Mouse (Mus musculus): ENCODE results near the gene Dnah11.

Gene Dnah11

DNA sequence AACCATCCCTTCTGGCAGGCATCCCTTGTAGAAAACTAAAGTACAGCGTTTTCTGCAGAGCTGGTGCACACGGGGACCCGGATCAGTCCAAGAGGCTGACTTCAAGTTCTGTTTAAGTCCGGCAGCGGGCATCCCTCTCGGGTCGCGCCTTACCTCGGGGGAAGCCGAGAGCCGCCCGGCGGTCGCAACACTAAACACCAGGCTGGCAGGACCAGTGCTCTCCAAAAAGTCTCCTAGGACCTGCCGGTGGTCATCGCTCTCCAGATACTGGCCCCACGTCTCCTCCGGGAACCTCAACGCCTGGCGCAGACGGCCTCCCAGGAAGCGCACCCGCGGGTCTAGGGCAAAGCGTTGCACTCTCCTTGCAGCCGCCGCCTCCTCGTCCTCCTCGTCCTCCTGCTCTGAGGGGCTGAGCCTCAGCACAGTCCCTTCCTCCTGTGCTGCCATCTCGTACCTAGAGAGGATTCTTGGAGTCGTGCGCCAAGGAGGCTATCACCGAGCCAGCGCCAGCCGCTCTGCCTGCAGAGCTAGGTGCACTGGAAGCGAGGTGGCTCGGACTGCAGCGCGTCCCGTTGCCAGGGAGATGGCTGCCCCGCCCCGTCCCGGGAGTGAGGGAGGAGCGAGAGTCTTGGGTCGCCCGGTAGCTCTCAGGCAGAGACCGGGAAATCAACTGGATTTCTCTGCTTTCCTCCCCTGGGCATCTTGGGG lies at the start of gene Dnah11:
Dnah11 (minus strand) TSS at position 658 of the 708 bp plus-strand sequence.
- in situ Hi-C loops (cut with MseI, MboI) = no loop called here

DNA sequence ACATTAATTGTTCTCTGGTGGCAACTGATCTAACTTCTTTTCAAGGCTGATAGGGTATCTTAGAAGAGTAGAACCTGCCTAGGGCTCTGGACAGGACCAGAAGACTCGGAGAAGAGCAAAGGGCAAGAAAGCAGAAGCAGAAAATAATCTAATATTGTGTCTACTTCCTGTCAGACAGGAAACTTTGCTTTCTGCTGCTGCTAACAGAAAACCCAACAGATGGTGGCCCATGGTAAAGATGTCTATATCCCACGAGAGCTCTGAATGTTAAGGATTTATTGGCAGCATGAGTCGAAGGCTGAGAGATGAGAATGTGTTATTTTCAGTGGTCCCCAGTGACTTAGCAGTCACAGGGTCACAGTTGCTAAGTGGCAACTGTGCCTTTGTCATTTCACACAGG lies 22.3 kb upstream of the Dnah11 start:
- in situ Hi-C loops (cut with MseI, MboI) = no loop called here

DNA sequence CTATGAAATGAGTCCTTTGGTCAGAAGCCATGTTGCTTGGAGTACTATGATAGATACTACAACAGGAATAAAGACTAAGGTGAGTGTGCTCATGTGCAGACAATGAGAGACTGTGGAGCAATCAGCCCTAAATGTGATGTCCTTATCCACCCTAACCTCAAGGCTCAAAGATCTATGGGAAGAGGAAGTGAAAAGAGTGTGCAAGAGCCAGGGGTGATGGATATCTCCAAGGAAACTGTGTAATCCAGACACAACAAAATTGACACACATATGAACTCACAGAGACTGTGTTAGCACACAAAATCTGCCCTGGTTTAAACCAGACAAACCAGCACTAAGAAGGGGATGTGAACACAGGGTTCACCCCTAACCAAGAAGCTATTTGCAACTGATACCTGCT lies 21.2 kb upstream of the Dnah11 start:
- in situ Hi-C loops (cut with MseI, MboI) = no loop called here

DNA sequence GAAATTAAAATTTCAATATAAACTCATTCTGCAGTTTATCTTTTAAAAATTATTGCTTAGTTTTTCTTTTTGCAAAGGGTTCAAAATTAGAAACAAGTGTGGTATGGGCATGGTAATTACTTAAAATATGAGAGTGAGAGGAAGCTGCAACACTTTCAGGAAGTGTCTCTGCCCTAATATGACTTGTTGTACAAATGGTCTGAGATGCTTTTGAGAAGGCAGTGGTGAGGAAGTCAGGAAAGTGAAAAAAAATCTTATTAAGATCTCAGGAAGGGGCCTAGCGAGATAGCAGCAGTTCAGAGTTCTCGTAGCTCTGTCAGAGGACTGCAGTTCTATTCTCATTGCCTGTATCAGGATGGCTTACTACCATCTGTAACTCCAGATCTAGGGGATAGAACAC lies 13.3 kb upstream of the Dnah11 start:
- in situ Hi-C loops (cut with MseI, MboI) = no loop called here

DNA sequence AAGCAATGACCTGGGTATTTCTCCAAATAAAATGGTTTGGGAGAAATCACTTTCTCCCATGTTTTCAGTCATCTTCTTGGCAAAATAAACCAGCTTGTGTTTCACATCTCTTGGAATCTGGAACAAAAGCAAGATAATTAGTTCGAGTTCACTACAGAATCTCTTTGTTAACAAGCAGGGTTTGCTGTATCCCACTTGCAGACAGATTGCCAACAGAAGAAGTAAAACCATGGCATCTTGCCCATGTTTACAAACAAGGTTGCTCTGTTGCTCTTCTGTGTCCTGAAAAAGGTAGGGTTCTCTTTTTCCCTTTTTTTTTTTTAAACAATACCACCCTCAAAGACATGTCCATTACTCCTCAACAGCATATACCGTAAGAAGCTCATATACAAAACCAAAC lies 2.3 kb downstream of the Dnah11 start:
- in situ Hi-C loops (cut with MseI, MboI) = no loop called here

DNA sequence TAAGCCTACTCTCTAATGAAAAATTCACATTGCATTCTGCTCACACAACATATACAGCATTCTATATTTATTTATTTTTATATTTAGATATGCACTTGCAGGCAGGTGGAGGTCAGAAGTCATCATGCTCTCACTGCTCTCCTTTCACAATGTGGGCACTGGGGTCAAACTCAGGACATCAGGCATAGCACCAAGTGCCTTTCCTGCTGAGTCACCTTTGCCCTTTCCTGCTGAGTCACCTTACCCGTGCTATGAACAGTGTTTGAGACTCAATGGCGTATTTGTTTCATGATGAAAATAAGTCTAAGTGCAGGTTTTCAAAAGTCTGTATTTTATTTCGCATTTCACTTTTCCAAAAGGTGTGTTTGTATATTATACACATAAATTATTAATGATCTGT lies 9.3 kb downstream of the Dnah11 start:
- in situ Hi-C loops (cut with MseI, MboI) = no loop called here

DNA sequence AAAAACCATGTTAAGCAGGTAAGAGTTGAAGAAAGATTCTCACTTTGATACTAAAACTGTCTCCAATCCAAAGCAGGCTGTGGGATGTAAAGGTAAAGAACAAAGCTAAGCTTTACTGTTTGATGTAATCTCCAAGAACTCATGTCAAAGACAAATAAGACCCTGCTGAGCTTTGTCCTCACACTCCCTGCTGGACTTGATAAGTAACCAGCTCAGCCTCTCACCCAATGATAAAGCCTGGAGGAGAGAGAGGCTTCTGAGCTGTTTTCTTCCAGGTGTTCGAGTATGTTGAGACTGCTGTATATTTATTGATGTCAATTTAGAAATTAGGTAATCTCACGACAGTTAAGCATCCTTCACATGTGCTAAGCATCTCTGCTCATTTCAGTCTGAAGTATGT lies 11.2 kb downstream of the Dnah11 start:
- in situ Hi-C loops (cut with MseI, MboI) = no loop called here

DNA sequence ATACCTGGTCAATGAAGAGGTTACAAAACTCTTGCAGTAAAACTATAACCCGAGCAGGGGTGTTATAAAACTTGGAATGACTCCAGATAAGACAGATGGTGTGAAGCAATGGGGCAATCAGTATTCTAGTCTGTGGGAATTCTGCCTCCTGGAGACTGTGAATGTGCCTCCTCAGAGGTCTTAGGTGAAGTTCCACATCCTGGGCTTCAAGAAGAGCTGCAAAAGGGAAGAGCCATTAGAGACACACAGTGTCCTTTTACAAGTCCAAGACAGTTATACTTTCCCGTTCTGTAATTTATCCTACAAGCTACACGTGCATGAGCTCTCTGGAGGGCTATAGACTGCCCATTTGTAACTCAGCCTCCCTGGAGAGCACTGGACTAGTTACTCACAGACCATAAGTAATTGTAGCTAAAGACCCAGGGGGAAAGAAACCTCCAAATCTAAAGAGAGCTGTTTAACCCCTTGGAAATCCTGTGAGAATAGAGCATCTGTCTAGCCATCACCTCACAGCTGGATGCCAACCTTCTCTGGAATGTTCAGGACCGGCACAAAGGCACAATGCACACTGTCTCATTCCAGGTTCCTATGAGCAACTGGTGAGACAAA lies 11.9 kb downstream of the Dnah11 start:
- in situ Hi-C loops (cut with MseI, MboI) = no loop called here

DNA sequence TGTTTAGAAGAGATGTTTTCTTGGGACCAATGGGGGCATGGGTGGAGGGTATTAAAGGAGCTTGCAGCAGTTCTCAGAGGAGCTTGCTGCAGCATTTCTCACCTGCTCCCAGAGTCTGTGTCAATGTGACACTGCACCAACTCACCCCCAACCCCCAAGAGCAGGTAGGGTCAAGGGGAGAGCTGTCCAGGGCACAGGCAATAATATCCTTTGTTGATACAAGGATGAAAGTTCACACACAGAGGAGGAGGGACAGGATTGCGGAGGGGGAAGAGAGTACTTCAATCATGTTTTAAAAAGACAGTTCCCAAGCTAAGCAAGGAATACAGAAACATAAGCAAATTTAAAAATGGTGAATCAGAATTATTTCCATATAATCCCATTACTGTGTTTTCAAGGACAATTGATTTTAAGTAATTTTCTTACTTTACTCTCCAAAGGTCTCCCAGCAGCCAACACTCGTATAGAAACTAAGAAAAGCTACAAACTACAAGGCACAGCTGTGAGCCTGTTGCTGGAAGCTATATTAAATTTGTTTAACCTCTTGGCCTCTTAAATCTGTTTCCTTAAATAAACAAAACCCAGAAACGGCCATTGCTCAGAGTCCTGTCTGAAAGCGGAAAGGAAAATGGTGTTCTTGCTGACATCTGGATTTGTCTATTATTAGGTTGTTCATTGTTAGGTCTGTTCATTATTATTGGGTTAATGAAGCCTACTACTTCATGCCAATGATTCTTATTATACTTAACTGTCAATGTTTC lies 12.5 kb downstream of the Dnah11 start:
- in situ Hi-C loops (cut with MseI, MboI) = no loop called here

DNA sequence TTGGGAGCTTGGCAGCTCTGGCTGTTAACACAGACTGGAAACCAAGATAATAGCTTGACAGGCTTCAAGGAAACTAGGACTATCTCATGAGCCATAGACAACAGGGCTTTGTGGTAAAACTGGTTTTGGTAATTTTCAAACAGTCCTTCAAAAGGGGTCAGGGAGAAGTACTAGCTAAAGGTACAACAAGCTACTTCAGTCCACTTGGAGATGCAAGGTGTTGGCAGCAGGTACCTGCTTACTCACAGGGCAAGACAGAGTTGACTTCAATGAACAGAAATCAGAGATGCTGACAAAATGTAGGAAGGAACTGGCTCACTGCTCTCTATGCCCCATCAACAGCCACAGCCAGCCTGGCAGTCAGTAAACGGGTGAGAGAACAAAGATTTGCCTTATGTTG lies 14.1 kb downstream of the Dnah11 start:
- in situ Hi-C loops (cut with MseI, MboI) = no loop called here

DNA sequence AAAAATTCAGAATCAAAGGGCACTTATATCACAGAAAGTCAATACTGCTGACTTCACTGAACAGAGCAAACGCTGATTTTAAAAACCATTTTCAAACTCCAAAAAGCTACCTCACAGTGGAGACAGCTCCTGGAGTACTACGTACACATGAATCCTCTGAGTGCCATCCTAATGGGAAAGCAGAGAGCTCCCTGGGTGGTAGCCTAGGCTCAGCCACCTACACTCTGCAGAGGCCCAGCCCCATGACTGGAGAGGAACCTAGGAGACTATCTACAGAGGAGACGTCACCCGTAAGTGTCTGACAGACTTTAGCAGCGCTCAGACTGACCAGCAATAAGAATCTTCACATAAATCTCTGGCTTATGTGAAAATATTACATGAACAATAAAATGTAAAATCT lies 21.1 kb downstream of the Dnah11 start:
- in situ Hi-C loops (cut with MseI, MboI) = no loop called here

DNA sequence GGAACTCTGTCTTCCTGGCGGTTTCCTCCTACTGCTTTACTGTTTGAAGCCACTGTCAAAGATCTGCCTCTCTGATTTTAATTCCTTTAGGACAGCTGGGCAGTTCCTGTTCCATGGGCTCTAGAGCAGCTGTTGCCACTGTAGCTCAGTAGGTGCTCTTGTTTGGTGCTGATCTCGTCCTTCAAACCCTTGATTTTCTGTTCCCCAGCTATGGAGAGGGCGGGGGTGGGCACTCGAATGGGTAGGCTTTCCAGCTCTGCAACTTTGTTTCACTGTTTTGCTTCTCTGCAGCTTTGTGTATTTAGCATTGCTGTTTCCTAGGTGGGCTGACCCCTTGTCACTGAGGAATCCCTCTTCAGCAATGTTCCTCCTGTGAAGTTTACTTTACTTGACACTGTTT lies 34.1 kb downstream of the Dnah11 start:
- in situ Hi-C loops (cut with MseI, MboI) = no loop called here

DNA sequence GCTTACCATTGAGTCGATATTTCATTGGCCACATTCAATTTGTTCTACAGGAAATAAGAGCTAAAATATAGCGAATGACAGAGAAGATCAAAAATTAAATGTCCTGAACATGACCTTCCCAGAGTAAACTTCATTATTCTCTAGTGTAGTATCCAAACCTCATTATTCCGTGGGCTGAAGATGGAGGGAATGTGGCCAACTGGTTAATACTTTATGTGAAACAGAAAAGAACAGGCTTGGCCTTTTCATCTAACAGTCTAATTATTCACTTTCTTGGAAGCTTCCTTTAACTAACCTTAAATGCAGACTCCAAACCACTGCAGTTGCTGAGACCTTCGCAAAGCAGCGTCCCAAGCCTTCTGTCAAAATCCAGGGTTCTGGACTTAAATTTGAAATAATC lies 41.9 kb downstream of the Dnah11 start:
- in situ Hi-C loops (cut with MseI, MboI) = no loop called here

DNA sequence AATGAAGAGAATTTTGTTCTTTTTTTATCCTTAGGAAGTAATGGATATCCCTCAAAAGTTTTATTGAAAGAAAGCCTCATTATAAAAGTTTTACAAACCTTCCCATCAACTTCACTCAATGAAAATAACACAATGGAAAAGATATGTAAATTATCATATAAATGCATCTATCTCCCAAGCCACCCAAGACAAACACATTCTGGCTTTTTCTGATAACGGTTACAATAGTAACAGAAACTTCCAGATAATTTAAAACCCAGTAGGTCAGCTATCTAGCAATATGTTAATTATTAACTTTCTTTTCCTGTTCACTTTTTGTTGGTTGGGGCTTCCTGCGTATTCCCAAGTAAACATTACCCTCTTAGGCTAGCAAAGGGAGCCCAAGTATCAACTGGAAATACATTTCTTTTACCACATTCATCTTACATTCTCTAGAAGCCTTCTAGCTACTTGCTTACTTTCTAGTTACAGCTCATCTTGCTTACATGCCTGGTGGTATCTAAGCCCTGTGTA lies 51.3 kb downstream of the Dnah11 start:
- in situ Hi-C loops (cut with MseI, MboI) = no loop called here

DNA sequence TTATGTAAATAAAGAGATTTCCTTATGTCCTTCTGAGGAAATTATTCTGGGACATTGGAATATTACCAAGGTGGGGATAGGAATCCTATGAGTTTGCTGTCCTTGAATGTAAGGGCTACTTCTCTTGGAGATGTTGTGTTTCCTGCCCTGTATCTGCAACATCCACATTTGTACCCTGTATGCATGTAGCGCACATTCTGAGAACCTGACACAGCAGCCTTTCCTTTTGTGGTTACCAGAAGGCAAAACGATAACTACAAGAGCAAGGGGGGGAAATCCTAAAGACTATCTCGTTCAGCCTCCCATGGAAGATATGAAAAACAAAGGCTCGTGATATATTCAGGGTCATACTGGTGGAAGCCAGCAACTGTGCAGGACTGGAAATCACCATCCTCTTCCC lies 70.7 kb downstream of the Dnah11 start:
- in situ Hi-C loops (cut with MseI, MboI) = no loop called here

DNA sequence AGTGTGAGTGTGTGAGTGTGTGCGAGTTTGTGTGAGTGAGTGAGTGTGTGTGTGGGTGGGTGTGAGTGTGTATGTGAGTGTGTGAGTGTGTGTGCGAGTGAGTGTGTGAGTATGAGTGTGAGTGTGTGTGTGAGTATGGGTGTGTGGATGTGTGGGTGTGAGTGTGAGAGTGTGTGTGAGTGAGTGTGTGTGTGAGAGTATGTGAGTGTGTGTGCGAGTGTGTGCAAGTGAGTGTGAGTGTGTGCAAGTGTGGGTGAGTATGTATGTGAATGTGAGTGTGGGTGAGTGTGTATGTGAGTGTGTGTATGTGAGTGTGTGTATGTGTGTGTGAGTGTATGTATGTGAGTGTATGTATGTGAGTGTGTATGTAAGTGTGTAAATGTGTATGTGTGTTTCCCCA lies 79.2 kb downstream of the Dnah11 start:
- in situ Hi-C loops (cut with MseI, MboI) = no loop called here

DNA sequence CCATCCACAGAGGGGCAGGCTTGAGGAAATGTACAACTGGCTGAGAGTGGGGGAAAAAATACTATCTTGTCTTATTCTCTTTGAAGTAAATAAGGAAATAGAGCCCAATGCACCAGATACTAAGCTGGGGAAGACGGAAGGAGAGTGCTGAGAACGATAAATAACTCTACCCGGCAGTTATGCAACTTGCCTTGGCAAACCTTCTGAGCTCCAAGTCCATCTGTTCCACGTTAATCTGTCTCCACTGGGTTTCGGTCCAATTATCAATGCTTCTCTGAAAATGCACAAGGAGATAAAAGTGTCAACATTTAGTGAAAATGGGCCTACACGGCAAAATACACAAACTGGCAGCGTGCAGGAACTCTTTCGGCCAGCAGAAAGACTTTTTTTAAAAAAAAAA lies 86.2 kb downstream of the Dnah11 start:
- in situ Hi-C loops (cut with MseI, MboI) = no loop called here

DNA sequence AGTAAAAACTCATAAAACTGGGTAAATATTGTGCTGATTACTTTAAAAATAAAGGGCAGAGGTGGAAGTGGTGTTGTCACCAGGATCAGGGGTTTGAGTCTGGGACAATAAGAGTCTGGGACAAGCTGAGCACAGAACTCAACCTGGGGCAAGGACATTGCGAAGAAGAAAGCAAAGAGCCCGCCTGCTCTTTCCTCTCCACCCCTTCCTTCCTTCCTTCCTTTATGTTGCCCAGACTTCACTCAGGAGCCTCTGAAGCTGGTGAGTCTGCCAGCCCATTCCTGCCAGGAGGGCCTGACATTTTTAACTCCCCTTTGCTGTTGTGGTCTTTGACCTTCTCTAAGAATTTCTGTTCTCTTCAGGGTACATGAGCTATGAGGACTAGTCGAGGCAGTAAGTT lies 86.9 kb downstream of the Dnah11 start:
- in situ Hi-C loops (cut with MseI, MboI) = no loop called here

DNA sequence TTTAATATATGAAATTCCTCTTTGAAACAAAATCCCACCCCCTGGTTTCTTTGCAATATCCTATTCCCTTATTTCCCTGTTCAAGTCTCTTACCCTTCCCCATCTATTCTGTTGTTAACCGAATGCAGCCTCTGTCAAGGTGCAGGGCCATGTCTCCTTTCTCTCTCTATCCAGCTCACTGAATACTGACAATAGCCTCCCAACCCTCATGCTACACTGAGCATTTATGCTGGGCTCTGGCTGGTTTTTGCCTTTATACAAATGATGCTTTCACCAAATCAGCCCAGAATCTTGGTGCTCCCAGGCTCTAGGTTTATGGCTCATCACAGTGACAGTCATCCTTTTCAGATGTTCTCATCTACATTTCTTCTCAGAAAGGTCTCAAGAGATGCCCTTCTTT lies 91.1 kb downstream of the Dnah11 start:
- in situ Hi-C loops (cut with MseI, MboI) = no loop called here

DNA sequence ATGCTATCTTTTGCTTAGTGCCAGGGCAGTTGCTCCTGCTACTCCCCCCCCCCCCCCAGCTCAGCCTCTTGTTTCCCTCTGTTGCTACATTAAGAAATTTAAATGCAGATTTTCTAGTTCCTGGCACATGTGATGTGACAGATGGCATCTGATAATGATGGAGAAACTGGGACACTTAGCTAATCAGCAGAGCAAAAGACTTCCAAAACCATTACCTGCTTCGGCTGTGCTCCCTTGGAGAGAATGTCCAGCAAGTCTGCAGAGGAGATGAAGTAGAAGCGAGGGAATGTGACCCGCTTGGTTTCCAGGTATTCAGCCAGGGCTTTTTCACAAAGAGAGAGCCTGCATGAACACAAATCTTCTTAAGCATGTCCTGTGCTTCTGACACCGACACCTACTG lies 94.3 kb downstream of the Dnah11 start:
- in situ Hi-C loops (cut with MseI, MboI) = no loop called here

DNA sequence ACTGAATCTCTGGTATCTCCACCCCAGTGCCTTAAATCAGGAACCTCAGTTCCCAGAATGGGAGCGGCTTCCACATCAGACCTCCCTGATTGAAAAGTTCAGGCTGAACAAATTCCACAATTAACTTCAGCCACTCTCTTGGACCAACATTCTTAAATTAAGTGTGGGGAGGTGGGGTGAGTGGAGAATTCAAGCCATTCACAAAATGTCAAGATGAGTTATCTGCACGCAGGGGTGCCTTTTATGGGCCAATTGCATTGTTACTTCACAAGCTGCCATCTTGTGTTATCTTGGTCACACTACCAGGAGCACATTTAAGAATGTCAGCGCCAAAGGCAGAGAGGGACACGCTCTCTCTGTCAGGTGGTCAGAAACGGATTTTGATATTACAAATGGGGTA lies 99.1 kb downstream of the Dnah11 start:
- in situ Hi-C loops (cut with MseI, MboI) = no loop called here

DNA sequence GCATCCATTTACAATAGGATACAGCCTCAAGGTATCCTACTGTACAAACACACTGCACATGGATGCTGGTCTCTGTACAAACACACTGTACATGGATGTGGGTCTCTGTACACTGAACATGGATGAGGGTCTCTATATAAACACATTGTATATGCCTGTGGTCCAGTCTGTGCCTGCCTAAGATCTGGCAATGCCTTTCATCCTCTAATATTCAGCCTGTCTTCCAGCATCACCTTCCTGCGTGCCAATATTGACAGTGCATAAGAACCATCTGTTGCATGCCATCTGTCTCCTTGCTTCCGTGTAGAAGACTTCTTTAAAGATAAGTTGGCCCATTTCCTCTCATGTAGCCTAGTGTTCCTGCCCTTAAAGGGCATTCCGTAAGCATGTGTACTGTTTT lies 100.6 kb downstream of the Dnah11 start:
- in situ Hi-C loops (cut with MseI, MboI) = no loop called here

DNA sequence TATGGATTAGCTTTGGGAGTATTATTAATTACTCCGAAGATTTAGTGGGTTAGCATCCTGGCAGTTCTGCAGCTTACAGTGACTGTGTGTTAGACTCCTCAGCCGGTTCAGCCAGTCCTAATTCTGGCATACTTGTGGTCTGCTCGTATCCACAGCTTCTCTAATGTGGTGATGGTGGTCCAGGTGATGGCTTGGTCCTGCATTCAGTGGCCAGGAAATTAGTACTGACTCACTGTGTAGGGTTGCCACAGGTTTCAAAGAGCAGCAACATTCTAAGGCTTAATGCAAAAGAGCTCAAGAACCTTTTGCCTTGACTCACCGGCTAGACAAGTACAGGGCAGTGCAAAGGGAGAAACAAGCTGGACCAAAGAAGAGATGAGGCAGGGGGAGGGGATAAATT lies 103.9 kb downstream of the Dnah11 start:
- in situ Hi-C loops (cut with MseI, MboI) = no loop called here

All from mouse trophoblast stem cell (cell line).